Mouse (Mus musculus): ENCODE measurements around the gene Vkorc1.
"Not testable (repeated sequence)": the region's sequence is repeated elsewhere in the genome, so short reads cannot be mapped to it uniquely, and the experiment has no call there.

Vkorc1 gene

DNA sequence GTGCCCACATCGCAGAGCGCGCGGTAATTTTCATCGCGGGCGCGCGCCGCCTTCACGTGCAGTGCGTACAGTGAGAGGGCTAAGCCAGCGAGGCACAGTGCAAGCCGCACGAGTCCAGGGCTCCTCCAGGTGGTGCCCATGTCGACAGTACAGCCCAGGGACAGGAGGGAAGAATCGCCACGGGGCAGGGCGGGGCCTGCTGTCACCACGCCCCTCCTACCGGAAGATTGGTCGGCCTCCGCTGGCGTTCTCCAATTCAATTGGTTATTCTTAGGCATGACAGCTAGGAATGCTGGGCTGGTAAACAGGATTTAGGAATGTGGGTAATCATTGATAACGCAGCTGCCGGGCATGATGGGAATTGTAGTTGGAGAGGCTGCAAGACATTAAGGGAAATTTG is at the start of gene Vkorc1, which contains the start of gene Gm21974:
Gene Vkorc1 (minus strand): TSS at position 176 of the 400 bp plus-strand sequence.
Gene Gm21974 (minus strand): TSS at position 13 of the 400 bp plus-strand sequence.
- peak; percentile 93 for DNase-seq (ENCODE audit: low read depth, low spot score)

DNA sequence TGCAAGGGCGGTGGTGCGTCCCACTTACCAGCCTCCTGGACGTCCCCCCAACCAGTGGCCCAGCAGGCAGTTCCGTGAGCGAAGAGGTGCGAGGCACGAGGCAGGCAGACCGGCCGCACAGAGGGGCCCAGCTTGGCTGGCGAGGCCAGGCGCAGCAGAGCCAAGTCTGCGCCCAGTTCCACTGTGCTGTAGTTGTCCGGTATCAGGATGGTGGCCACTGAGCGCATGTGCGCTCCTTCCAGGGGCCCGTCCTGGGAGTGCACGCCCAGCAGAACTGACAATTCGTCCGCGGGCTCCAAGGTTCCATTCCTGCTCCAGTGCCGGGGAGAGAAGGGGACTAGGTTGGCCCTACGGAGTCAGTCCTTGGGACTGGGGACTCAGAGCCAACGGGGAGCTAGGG is 49.2 kb upstream of the Vkorc1 start:
- DNase-seq (ENCODE audit: low read depth, low spot score) = no peak

DNA sequence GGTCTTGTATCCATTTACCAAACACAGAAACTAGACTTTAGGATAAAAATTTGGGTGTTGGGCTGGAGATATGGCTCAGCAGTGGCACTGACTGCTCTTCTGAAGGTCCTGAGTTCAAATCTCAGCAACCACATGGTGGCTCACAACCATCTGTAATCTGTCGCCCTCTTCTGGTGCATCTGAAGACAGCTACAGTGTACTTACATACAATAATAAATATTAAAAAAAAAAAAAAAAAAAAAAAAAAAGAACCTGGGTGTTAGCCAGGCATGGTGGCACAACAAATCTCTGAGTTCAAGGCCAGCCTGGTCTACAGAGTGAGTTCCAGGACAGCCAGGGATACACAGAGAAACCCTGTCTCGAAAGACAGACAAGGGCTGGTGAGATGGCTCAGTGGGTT is 46.7 kb upstream of the Vkorc1 start:
- not testable (repeated sequence) for DNase-seq (ENCODE audit: low read depth, low spot score)

DNA sequence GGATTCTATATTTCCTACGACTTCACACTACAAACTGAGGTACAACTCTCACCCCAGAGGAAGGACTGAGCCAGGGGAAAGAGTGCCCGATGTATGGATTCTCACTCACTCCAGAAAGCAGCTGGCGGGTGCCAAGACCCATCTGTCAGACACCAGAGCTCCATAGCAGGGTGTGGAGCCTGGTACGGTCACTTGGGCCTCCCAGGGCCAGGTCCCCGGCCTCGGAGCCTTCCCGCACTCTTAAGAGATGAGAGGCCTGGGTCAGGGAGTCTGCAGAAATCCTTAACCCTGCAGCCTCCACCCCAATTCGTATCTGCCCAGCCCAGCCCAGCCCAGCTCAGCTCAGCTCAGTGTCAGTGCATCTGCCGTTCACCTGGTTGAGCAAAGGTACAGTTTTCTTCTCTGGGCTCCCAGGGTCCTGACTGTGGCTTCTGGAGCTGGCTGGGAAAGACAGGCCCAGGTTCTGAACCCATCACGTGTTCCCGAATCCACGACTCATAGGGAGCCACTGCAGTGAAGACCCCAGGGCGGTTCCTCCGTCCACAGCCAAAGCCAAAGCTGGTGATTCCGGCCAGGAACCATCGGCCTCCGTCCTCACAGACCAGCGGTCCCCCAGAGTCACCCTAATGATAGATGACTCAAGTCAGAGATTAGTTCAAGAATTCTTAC is 40.9 kb upstream of the Vkorc1 start:
- no peak for DNase-seq (ENCODE audit: low read depth, low spot score)

DNA sequence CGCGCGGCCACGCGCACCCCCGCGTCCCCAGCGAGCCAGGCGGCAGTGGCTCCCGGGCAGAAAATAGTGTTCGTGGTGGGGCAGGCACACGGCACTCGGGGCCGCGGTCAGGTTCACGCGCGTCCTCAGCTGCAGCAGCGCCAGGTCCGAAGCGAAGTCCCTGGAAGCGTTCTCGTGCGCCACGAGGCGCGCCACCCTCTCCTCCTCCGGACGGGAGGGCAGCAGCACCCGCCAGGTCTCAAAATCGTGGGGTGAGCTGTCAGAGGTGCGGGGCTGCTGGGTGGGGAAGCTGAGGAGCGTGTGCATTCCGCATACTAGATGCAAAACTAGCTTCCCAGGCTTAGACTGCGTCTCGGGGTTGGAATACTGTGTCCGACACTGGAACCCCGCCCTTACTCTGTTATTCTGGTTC is 40.3 kb upstream of the Vkorc1 start:
- peak; percentile 29 for DNase-seq (ENCODE audit: low read depth, low spot score)

DNA sequence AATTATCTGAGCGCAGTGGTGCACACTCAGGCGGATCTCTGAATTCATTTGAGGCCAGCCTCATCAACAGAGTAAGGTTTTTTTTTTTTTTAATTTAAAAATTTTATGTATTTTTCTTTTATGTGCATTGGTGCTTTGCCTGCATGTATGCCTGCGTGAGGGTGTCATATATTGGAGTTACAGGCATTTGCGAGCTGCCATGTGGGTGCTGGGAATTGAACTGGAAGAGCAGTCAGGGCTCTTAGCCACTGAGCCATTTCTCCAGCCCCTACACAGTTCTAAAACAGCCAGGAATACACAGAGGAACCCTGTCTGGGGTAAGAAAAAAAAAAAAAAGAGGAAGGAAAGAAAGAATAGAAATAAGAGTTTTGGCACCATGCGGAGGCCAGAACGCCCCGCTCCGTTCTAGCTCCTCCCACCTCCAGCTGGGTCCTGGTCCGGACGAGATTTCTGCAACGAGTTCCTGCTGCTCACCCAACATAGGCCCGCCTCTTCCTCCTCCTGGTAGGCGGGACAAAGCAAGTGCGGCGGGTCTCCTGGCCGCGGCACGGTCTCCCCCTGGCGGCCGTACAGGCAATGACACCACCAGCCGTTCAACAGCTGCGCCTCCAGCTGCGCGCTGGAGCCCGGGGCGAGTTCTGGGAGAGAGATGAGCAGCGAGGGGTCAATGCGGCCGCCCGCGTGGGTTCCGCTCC is 39.8 kb upstream of the Vkorc1 start:
- DNase-seq (ENCODE audit: low read depth, low spot score) = peak; percentile 96

DNA sequence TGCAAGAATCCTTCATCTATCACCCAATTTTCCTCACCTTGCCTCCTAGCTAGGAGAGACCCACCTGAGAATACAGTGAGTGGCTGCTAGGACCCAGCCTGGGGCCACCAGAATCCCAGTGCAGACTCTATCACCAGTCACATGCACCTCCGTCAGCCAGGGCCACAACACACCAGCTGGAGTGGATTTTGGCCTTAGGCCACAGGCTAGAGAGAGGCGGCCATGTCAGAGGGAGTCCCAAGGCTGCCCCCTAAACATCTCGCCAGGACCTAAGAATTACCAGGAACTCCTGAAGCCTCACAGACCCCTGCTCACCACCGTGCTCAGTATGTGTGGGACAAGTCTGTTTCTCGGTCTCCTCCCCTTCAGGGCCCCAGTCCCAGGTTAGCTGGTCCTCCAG is 38.7 kb upstream of the Vkorc1 start:
- no peak for DNase-seq (ENCODE audit: low read depth, low spot score)

DNA sequence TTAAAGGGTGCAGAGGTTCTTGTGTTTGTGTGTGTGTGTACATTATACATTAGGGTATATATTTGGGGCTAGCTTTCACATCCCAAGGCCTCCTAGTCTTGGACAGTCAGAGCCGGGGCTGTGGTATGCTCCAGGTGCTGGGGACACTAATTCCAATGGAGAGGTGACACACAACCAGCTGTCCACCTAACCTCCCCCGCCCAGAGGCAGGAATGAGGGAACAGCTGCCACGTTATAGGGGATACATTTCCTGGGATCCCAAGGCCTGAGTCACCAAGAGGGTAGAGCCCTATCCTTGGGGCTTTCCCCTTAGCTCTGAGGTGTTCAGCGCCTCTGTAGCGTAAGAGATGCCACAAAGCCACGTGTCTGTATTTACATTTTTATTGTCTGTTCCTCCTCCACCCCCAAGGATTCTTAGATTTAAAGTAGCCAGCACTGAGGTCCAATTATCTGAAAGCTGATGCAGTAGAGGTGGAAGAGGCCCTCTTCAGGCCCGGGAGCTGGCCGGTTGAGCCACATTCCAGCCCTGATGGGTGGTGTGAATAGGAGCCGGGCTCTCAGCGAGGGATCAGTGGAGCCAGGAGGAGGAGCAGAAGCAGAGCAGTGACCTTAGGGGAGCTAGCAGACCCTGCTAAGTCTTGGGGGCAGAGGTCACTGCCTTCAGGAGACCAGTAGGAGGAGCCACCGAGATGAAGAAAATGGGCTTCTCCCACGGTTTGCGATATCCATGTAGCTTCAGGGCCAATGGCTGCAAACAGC is 37.0 kb upstream of the Vkorc1 start:
- DNase-seq (ENCODE audit: low read depth, low spot score) = no peak

DNA sequence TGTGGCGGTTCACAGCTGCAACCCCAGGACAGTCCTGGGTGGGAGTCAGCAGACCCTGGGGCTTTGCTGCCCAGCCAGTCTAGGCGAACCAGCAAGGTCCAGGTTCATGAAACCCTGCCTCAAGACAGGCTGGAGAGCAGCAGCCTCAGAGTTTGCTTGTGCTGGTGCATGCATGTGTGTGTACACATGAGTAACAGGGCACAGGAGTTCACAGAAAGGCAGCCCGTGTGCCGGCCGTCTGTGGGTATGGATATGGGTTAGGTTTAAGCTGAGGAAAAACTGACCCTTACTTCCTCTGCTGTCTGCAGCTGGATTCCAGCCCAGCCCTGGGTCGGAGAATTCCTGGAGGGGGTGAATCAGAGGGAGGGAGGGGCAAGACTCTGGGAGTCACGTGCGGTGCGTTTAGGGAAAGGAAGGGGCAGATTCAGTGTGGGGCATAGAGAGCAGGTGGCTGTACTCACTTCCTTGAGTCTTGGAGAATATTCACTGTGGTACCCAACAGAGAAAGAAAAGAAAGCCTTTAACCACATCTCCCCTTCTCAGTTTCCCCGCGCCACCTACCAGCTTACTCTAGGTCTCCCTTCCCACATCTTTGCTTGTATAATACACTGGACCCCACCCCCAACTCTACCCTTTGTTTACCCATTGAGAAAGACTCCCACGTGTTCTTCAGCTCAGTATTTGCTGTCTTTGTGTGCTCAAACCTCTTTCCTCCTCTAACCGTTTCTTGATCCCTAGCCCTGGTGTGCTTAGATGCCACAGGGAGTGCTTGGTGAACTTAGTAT is 36.1 kb upstream of the Vkorc1 start:
- no peak for DNase-seq (ENCODE audit: low read depth, low spot score)

DNA sequence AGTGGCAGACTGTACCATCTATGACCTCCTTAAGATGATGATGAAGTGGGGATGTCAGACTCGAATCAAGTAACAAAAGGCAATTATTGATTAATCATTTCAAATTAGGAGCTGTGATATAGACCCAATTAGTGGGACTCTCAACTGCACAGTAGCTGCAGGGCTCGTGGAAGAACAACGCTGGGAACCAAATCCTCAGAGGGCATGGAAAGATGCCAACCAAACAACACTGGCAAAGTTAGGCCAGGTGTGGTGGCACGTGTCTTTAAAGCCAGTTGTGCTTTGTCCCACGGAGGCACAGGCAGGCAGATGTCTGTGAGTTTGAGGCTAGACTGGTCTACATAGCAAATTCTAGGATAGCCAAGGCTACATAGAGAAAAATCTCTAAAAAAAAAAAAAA is 35.2 kb upstream of the Vkorc1 start:
- DNase-seq (ENCODE audit: low read depth, low spot score) = no peak

DNA sequence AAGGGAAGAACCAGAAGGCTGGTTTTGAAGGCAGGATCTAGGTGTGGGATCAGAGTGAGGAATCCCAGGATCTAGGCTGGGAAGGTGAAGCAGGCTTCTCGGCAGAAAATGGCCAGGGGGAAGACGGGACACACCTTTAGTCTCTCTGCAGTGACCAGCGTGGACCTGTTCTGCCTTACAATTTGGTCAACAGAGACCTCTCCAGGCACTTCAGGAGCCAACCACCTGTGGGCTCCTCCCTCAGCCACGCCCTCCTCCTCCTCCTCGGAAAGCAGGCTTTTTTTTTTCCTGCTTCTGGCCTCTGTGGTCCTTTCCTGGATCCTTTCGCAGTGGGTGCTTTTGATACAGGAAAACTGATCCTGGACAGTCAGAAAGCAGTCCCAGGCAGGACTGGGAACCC is 34.5 kb upstream of the Vkorc1 start, which contains the start of gene Prss8:
Gene Prss8 (minus strand): TSS at position 182 of the 400 bp plus-strand sequence.
- no peak for DNase-seq (ENCODE audit: low read depth, low spot score)

DNA sequence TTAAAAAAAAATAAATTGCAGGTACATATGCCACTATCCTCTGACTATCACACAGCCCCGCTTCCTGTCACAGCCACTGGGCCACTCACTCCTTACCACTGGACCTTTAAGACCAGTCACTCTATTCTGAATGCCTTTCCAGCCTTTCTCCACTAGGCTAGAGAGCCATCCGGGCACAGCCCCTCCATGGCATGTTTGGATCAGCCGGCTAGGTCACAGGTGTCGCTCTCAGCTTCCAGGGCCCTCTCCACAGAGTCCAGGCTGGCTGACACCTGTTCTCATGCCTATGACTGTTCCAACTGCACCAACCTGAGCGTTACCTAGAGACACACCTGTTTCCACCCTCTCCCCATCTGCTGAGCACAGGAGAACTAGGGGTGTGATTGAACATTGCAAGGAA is 33.2 kb upstream of the Vkorc1 start:
- DNase-seq (ENCODE audit: low read depth, low spot score) = no peak

DNA sequence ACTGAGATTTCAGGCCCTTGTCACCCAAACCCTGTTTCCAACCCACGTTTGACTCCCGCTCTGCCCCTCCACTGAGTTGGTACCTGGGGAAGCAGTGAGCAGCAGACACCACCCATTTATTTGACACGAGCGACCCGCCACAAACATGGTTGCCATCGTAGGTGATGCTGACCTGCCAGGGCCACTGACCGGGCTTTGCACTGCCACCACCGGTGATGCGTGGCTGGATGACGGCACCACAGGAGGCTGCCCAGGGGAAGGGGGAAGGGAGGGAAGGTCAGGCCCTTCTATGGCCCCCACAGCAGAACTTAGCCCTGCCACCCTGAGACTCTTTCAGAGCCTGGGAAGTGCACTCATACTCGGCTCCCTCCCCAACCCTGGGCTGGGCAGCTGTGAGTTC is 32.3 kb upstream of the Vkorc1 start:
- no peak for DNase-seq (ENCODE audit: low read depth, low spot score)

DNA sequence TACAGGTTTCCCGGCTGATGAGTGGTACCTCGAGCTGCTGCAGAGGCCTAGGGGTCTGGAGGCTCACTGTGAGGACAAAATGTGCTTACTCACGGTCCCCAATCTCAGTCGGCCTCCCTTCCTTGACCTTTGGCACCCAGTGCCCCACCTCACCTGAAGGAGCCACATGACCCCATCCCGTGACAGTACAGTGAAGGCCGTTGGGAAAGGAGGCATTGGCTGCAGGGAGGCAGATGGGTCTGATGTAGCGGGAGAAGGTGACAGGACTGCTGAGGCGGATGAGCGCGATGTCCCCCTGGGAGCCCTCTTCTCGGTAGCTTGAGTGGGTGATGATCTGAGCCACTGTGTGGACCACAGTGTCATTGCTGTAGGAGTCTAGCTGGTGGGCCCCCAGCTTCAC is 31.4 kb upstream of the Vkorc1 start:
- no peak for DNase-seq (ENCODE audit: low read depth, low spot score)

DNA sequence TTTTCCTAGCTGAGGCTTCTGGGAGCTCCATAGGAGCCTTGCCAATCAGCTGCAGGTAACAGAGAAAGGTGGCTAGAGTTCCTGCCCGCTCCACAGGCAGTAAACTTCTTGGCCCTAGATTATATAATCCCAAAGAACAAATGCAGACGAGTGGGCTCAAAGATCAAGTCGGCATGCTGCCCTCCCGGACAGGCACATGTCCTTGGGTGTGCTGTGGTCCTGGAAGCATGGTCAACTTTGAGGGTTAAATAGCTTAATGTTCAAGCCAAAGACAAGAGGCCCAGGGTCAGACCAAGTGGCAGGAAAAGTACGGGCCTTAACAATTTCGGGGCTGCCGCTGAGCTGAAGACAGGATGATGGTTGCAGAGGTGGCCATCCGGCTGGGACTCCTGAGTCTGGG is 30.6 kb upstream of the Vkorc1 start:
- no peak for DNase-seq (ENCODE audit: low read depth, low spot score)

DNA sequence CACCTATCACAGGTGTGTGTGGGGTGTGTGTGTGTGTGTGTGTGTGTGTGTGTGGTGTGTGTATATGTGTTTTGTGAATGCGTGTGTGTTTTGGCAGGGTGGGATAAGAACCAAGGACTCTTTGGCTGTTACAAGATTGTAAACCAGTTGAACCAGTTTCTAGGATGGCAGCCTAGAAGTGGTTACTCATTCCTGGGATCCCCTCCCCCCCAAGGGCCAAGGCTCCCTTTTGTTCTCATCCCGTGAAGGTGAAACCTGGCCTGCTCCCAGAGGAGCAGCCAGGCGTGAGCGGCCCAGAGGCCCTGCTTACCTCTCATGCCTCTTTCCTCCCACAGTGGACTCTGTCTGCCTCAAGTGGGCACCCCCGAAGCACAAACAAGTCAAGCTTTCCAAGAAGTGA is 29.8 kb upstream of the Vkorc1 start:
- DNase-seq (ENCODE audit: low read depth, low spot score) = no peak

DNA sequence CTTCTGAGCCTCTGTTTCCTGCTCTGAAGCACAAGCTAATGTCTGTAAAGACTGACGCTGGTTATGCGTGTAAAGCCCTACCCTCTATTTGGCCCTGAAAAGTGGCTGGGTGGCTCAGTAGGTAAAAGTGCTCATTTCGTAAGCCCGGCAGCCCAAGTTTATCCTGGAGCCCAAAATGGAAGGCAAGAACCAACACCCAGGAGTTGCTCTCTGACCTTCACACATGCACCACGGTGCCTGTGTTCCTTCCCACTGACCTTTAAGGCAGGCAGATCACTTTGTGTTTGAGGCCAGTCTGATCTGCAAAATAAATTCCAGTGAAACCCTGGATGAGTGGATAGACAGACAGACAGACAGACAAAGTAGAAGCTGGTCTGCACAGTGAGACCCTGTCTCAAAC is 28.3 kb upstream of the Vkorc1 start:
- no peak for DNase-seq (ENCODE audit: low read depth, low spot score)

DNA sequence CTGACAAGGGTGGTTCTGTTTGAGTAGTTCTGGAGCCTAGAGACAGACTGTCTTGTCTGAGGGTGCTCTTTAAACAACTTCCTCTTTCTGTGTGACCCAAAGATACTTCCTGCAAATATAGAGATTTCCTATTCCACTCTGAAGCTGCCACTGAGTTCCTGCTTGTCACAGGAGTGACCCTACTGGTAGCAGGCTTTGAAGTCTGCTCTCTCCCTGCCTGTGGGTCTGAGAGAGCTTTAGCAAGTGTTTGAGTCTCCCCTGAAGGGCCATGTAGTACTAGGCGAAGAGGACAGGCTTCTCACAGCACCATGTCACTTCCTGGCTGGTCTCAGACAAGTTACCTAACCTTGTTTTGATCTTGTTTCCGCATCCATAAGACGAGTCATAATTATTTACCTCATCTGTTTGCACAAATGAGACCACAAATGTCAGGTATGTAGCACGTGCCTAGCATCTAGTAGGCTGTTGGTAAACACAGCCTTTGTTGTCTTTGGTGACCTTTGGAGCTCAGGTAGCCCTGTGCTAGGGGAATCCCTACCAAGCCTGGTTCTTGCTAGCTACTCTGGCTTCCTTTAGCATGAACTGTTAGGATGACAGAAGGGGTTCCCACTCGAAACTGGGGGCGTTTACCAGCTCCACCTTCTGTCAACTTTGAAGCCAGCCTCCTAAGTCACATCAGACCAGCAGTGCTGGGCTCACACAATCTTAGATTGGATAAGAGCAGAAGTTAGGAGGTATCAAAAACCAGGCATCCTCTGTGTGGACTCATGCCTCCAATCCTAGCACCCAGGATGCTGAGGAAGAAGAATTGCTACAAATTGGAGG is 27.2 kb upstream of the Vkorc1 start:
- DNase-seq (ENCODE audit: low read depth, low spot score) = no peak

DNA sequence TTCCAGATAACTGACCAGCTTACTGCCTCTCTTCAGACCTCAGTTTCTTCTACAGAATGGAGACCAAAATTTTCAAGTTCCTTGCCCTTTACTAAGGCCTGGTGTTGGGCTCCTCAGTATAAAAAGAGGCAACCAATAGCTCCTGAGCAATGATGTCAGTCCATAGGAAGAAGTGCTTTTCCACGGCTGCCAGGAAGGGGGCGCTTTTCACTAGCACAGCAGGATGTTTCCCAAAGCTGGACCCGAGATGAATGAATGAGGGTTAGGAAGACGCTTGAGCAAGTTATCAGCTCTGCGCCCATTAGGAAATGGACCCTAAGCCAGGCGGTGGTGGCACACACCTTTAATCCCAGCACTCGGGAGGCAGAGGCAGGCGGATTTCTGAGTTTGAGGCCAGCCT is 26.1 kb upstream of the Vkorc1 start:
- DNase-seq (ENCODE audit: low read depth, low spot score) = no peak

DNA sequence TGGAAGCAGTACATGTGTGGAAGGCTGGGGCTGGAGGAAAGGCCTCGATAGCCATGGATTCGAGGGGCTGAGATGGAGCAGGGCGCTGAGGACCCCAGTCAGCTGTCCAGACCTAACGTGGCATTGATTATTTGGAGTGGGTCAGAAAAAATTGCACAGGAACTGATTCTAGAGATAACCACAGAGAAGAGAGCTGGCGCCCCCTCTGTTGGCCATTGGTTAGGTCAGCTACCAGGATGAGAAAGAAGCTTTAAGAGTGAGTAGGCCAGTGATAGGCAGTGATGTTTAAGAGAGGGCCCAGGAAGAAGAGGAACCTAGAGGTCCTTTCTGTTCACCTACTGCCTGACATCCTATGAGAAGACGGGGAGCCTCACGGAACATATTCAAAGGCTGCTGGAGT is 23.9 kb upstream of the Vkorc1 start:
- no peak for DNase-seq (ENCODE audit: low read depth, low spot score)

DNA sequence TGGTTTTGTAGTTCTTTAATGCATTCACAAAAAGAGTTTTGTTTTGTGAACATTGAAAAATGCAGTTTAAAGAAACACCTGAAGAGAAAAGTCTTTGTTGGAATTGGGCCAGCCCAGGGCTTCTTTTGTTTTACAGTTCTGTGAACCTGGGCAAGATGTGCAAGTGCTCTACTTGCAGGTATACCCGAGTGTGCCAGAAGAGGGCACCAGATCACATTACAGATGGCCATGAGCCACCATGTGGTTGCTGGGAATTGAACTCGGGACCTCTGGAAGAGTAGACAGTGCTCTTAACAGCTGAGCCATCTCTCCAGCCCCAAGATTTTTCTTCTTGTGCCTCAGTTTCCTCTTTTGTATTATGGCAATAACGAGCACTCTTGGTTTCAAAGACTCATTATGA is 22.8 kb upstream of the Vkorc1 start:
- DNase-seq (ENCODE audit: low read depth, low spot score) = no peak

All from skeletal muscle tissue, adult 2 months (tissue).